Mouse (Mus musculus) forebrain, embryonic 16.5 days (tissue): ENCODE data around the gene Arl2bp. TPM values are rescaled to one million over a fixed set of nuclear protein-coding genes. Genes with fewer than 3 reads are reported as not detected.

Experiments used
- ATAC-seq: fragments of 200-750 bp; cut with Nextera tagmentation; 2 replicates; pipeline ENCODE4 v1.8.0; 2017; ENCODE audit warnings: mild to moderate bottlenecking, moderate library complexity
- H3K27ac ChIP-seq: fragments of 300-500 bp; sonication (generic); 2 replicates; pipeline ENCODE4 v1.5.1; 2014; ENCODE audit warnings: low read length, control low read depth
- H3K27me3 ChIP-seq: fragments of 300-500 bp; sonication (generic); replicated peaks from 2 replicates; pipeline ENCODE4 v1.6.1; 2014; ENCODE audit warnings: low read length; ENCODE audit not compliant: control insufficient read depth, insufficient read depth
- H3K36me3 ChIP-seq: fragments of 300-500 bp; sonication (generic); 2 replicates; pipeline ENCODE4 v1.6.1; 2014; ENCODE audit not compliant: control insufficient read depth, insufficient read depth
- H3K4me1 ChIP-seq: fragments of 300-500 bp; sonication (generic); replicated peaks from 2 replicates; pipeline ENCODE4 v1.6.1; 2014; ENCODE audit warnings: low read length; ENCODE audit not compliant: control insufficient read depth, insufficient read depth
- H3K4me2 ChIP-seq: fragments of 300-500 bp; sonication (generic); 2 replicates; pipeline ENCODE4 v1.6.1; 2014; ENCODE audit warnings: mild to moderate bottlenecking, low read length, control low read depth
- H3K4me3 ChIP-seq: fragments of 300-500 bp; sonication (generic); replicated peaks from 2 replicates; pipeline ENCODE4 v1.5.1; 2014; ENCODE audit warnings: mild to moderate bottlenecking, low read length, control low read depth
- H3K9ac ChIP-seq: fragments of 300-500 bp; sonication (generic); replicated peaks from 2 replicates; pipeline ENCODE4 v1.6.1; 2014; ENCODE audit warnings: low read depth, low read length, control low read depth
- H3K9me3 ChIP-seq: fragments of 300-500 bp; sonication (generic); 2 replicates; pipeline ENCODE4 v1.6.1; 2016; ENCODE audit warnings: low read length; ENCODE audit not compliant: control insufficient read depth
- WGBS: fragments of 180-500 bp; shearing (Covaris S2); extraction: QIAGEN DNeasy Blood & Tissue Kit; methylation state at CpG from one replicate; pipeline ENCODE4 v1.1.7; 2014; 5-methylcytosine and 5-hydroxymethylcytosine counted together
- polyA plus RNA-seq: library from polyadenylated mRNA; unstranded; fragments of >200 nt; fragmentation: Nextera tagmentation; extraction: Ambion mirVana; gene quantifications from 2 replicates; pipeline ENCODE4 v1.2.1, GENCODE M21; 2015

Gene Arl2bp
- polyA plus RNA-seq, 1 experiment from 2014 or later = 180 TPM

GRCm38 (mm10) chr8:94682732-94683524, 16.5 kb downstream of the Arl2bp start:
- H3K36me3 ChIP-seq = no peaks in the 10 kb centered on the region
- ATAC-seq = no peak
- WGBS = 80% methylated on average over 16 of the region's 16 CpGs

GRCm38 (mm10) chr8:94684287-94684686, 17.9 kb downstream of the Arl2bp start:
- H3K9ac ChIP-seq = no peak overlapping the region
- no peak overlapping the region for H3K27ac ChIP-seq
- H3K4me1 ChIP-seq = no peaks in the 10 kb centered on the region
- H3K9me3 ChIP-seq = no peaks in the 10 kb centered on the region
- H3K4me2 ChIP-seq = no peak overlapping the region
- H3K27me3 ChIP-seq = no peaks in the 10 kb centered on the region
- no peak for ATAC-seq
- H3K4me3 ChIP-seq = no peak overlapping the region
- 72% methylated on average over 4 of the region's 4 CpGs for WGBS
- no peaks in the 10 kb centered on the region for H3K36me3 ChIP-seq

More at GRCm38 (mm10) chr8:94682732-94683524, 16.5 kb downstream of the Arl2bp start:
- Histone ChIP-seq H3K4me3 (no peak overlapping the region), H3K27ac (no peak overlapping the region), H3K9ac (no peak overlapping the region), H3K4me1 (0 out of 2 replicates have a peak, but pooled peaks cover 5% of the 10 kb centered on the region), H3K9me3 (no peaks in the 10 kb centered on the region), H3K27me3 (no peaks in the 10 kb centered on the region), H3K4me2 (no peak overlapping the region)

GRCm38 (mm10) chr8:94685953-94686352, 19.6 kb downstream of the Arl2bp start:
- WGBS = 78% methylated on average over 9 of the region's 9 CpGs
- no peak for ATAC-seq
- H3K27ac ChIP-seq = no peak overlapping the region
- H3K9ac ChIP-seq = no peak overlapping the region
- H3K36me3 ChIP-seq = no peaks in the 10 kb centered on the region
- no peak overlapping the region for H3K4me3 ChIP-seq
- H3K4me2 ChIP-seq = no peak overlapping the region
- no peaks in the 10 kb centered on the region for H3K4me1 ChIP-seq
- no peaks in the 10 kb centered on the region for H3K27me3 ChIP-seq
- H3K9me3 ChIP-seq = no peaks in the 10 kb centered on the region

- H3K4me2 ChIP-seq = no peak overlapping the region
- H3K36me3 ChIP-seq = no peaks in the 10 kb centered on the region
- peaks cover 15% of the 10 kb centered on the region for H3K4me1 ChIP-seq
- H3K9me3 ChIP-seq = no peaks in the 10 kb centered on the region
- no peak overlapping the region for H3K4me3 ChIP-seq
- no peak overlapping the region for H3K27ac ChIP-seq
- H3K9ac ChIP-seq = no peak overlapping the region
- 6% methylated on average over 6 of the region's 6 CpGs for WGBS
- peaks cover 40% of the 10 kb centered on the region for H3K27me3 ChIP-seq
- ATAC-seq = no peak
These were observed 28.3 kb downstream of the Arl2bp start for GRCm38 (mm10) chr8:94694701-94695100.

GRCm38 (mm10) chr8:94695341-94695993, 29.1 kb downstream of the Arl2bp start:
- peaks cover 15% of the 10 kb centered on the region for H3K4me1 ChIP-seq
- peak overlapping the region; percentile 55 for H3K4me2 ChIP-seq
- no peaks in the 10 kb centered on the region for H3K36me3 ChIP-seq
- WGBS = under 1% methylated on average over 31 of the region's 31 CpGs
- peak; percentile 68 for ATAC-seq
- peak overlapping the region; percentile 45 for H3K4me3 ChIP-seq
- no peak overlapping the region for H3K27ac ChIP-seq
- H3K27me3 ChIP-seq = peaks cover 40% of the 10 kb centered on the region
- H3K9ac ChIP-seq = peak overlapping the region; percentile 16
- H3K9me3 ChIP-seq = no peaks in the 10 kb centered on the region

GRCm38 (mm10) chr8:94695994-94696384, 29.6 kb downstream of the Arl2bp start, which contains the start of gene Pllp:
TSS of gene Pllp (minus strand) at chr8:94696278.
- no peaks in the 10 kb centered on the region for H3K36me3 ChIP-seq
- no peak within 1 kb of the TSS for H3K27ac ChIP-seq
- WGBS = under 1% methylated on average over 41 of the region's 41 CpGs
- peak within 1 kb of the TSS; percentile 16 for H3K9ac ChIP-seq
- peak within 1 kb of the TSS; percentile 45 for H3K4me3 ChIP-seq
- ATAC-seq = peak; percentile 71
- peaks cover 40% of the 10 kb centered on the region for H3K27me3 ChIP-seq
- H3K9me3 ChIP-seq = no peaks in the 10 kb centered on the region
- peak within 1 kb of the TSS; percentile 55 for H3K4me2 ChIP-seq
- peaks cover 15% of the 10 kb centered on the region for H3K4me1 ChIP-seq

- no peak overlapping the region for H3K27ac ChIP-seq
- peak overlapping the region; percentile 45 for H3K4me3 ChIP-seq
- no peaks in the 10 kb centered on the region for H3K9me3 ChIP-seq
- no peak overlapping the region; the same call in 1 of the 2 replicates for H3K4me2 ChIP-seq
- 54% methylated on average over 3 of the region's 3 CpGs for WGBS
- H3K9ac ChIP-seq = no peak overlapping the region
- ATAC-seq = no peak
- H3K27me3 ChIP-seq = peaks cover 40% of the 10 kb centered on the region
- no peaks in the 10 kb centered on the region for H3K36me3 ChIP-seq
- H3K4me1 ChIP-seq = peaks cover 15% of the 10 kb centered on the region
These were observed 30.2 kb downstream of the Arl2bp start for GRCm38 (mm10) chr8:94696566-94696965.

GRCm38 (mm10) chr8:94697956-94698355, 31.6 kb downstream of the Arl2bp start:
- no peaks in the 10 kb centered on the region for H3K9me3 ChIP-seq
- H3K36me3 ChIP-seq = no peaks in the 10 kb centered on the region
- WGBS = 79% methylated on average over 6 of the region's 6 CpGs
- H3K4me1 ChIP-seq = peaks cover 15% of the 10 kb centered on the region
- ATAC-seq = no peak
- H3K27me3 ChIP-seq = peaks cover 39% of the 10 kb centered on the region
- H3K9ac ChIP-seq = no peak overlapping the region
- H3K4me3 ChIP-seq = no peak overlapping the region
- no peak overlapping the region for H3K4me2 ChIP-seq
- no peak overlapping the region for H3K27ac ChIP-seq

- WGBS = 49% methylated on average over 16 of the region's 16 CpGs
- Histone ChIP-seq H3K4me2 (no peak overlapping the region), H3K27ac (no peak overlapping the region), H3K4me1 (peaks cover 15% of the 10 kb centered on the region), H3K4me3 (no peak overlapping the region), H3K36me3 (no peaks in the 10 kb centered on the region), H3K9ac (no peak overlapping the region), H3K9me3 (no peaks in the 10 kb centered on the region), H3K27me3 (peaks cover 26% of the 10 kb centered on the region)
- ATAC-seq = no peak
These were observed 33.0 kb downstream of the Arl2bp start for GRCm38 (mm10) chr8:94699366-94699765.
